Mouse (Mus musculus) myocyte (in vitro differentiated cells): ENCODE results near the gene Ubtd2. TPM values are rescaled to one million over a fixed set of nuclear protein-coding genes. Genes with fewer than 3 reads are reported as not detected.

Experiments
- H3K27me3 ChIP-seq: one replicate; pipeline ENCODE4 v1.6.1; 2011; ENCODE audit not compliant: control insufficient read depth, insufficient read depth, insufficient read length
- H3K36me3 ChIP-seq: one replicate; pipeline ENCODE4 v1.6.1; 2011; ENCODE audit not compliant: control insufficient read depth, insufficient read depth
- H3K4me2 ChIP-seq: one replicate; pipeline ENCODE4 v1.6.1; 2011; ENCODE audit warnings: low read depth, control low read depth
- H3K4me3 ChIP-seq: one replicate; pipeline ENCODE4 v1.5.1; 2011; ENCODE audit warnings: mild to moderate bottlenecking, control low read depth, moderate library complexity
- H3K79me2 ChIP-seq: one replicate; pipeline ENCODE4 v1.6.1; 2011; ENCODE audit not compliant: control insufficient read depth, insufficient read depth
- H3ac ChIP-seq: one replicate; pipeline ENCODE4 v1.6.1; 2011; ENCODE audit not compliant: control insufficient read depth, insufficient read length
- CEBPB ChIP-seq: IDR thresholded peaks from 2 replicates; pipeline ENCODE4 v1.6.1; 2011; ENCODE audit warnings: mild to moderate bottlenecking, moderate library complexity; ENCODE audit not compliant: poor library complexity, insufficient read depth, severe bottlenecking
- E2F4 ChIP-seq: IDR thresholded peaks from one replicate; pipeline ENCODE4 v1.6.1; 2011; ENCODE audit warnings: mild to moderate bottlenecking, control low read depth, moderate library complexity; ENCODE audit not compliant: insufficient read depth
- MAX ChIP-seq: IDR thresholded peaks from one replicate; pipeline ENCODE4 v1.6.1; 2011; ENCODE audit warnings: low read depth, mild to moderate bottlenecking, control low read depth
- MYOD1 ChIP-seq, 3 experiments: IDR thresholded peaks; one replicate each; pipeline ENCODE4 v1.6.1; 2011; ENCODE audit warnings: control low read depth in 2 of 3, low read depth in 2 of 3, mild to moderate bottlenecking in 2 of 3, moderate library complexity in 1 of 3; ENCODE audit not compliant: insufficient read length in 2 of 3, control insufficient read depth in 1 of 3
- MYOG ChIP-seq, 3 experiments: IDR thresholded peaks; one replicate each; pipeline ENCODE4 v1.6.1; 2011; ENCODE audit warnings: control low read depth in 2 of 3, low read depth in 2 of 3, mild to moderate bottlenecking in 2 of 3; ENCODE audit not compliant: insufficient read length in 2 of 3, control insufficient read depth in 1 of 3, insufficient read depth in 1 of 3
- POLR2A ChIP-seq: IDR thresholded peaks from one replicate; pipeline ENCODE4 v1.6.1; 2011; ENCODE audit warnings: low read depth, mild to moderate bottlenecking, control low read depth, moderate library complexity; ENCODE audit not compliant: insufficient read length
- POLR2AphosphoS2 ChIP-seq: IDR thresholded peaks from one replicate; pipeline ENCODE4 v1.6.1; 2011; ENCODE audit warnings: low read depth, control low read depth; ENCODE audit not compliant: insufficient read length
- REST ChIP-seq: IDR thresholded peaks from one replicate; pipeline ENCODE4 v1.6.1; 2011; ENCODE audit warnings: mild to moderate bottlenecking, control low read depth, moderate library complexity; ENCODE audit not compliant: insufficient read depth, insufficient read length
- SRF ChIP-seq: IDR thresholded peaks from one replicate; pipeline ENCODE4 v1.6.1; 2011; ENCODE audit warnings: low read depth; ENCODE audit not compliant: control insufficient read depth, insufficient read length
- TCF12 ChIP-seq: IDR thresholded peaks from one replicate; pipeline ENCODE4 v1.6.1; 2011; ENCODE audit warnings: mild to moderate bottlenecking, control low read depth; ENCODE audit not compliant: poor library complexity, insufficient read depth, severe bottlenecking
- TCF3 ChIP-seq: IDR thresholded peaks from one replicate; pipeline ENCODE4 v1.6.1; 2011; ENCODE audit warnings: low read depth, control low read depth; ENCODE audit not compliant: insufficient read length
- USF1 ChIP-seq: IDR thresholded peaks from one replicate; pipeline ENCODE4 v1.6.1; 2011; ENCODE audit warnings: low read depth, mild to moderate bottlenecking, control low read depth, moderate library complexity
- polyA plus RNA-seq: library from polyadenylated mRNA; unstranded; fragments of >200 nt; fragmentation: generic; extraction: Trizol; gene quantifications from one replicate; pipeline ENCODE4 v1.2.1, GENCODE M21; 2012; ENCODE audit warnings: missing spikeins

Ubtd2 gene
- polyA plus RNA-seq, 1 experiment, result 14.6 TPM

DNA sequence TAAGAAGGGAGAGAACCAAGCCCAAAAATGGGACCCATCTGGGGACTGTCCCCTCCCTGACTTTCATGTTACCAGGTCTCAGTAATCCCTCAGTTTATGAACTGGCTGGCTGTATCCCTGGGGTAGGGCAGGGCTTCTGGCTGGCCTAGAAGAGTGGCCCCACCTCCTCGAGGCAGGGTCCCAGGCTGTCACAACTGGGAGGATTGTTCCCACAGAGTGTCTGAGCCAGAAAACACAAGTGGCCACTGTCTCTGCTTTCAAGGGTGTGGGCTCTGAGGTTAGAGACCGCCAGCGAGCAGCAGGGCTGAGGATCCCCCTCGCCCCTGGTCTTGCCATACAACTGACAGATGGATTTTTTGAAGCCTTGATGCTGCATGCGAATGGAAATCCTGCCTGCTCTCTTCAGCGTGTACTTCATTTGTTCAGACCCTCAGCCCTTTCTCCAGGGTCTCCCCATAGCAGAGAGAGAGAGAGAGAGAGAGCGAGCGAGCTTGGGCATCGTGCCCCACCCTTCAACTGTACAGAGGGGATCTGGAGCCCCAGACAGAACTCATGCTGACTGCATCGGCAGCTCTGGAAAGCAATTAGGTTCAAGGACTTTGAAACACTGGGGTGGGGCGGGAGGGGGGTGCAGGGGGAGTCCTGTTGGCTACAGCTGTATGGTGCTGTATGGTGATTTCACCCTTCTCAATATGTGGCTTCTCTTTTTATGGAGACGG, 96.6 kb downstream of the Ubtd2 start:
- Histone ChIP-seq H3K4me3 (no peak overlapping the region), H3K4me2 (peak overlapping the region; percentile 29), H3ac (no peak overlapping the region), H3K36me3 (no peaks in the 10 kb centered on the region), H3K79me2 (peaks cover 19% of the 10 kb centered on the region), H3K27me3 (no peaks in the 10 kb centered on the region)
- TF ChIP-seq MYOG (IDR thresholded peaks at IDR 0.05; ENCODE audit: control insufficient read depth in 1 of 3, insufficient read depth in 1 of 3, insufficient read length in 2 of 3, low read depth in 2 of 3) (peak in 2 of 3 experiments; percentile 12 to 81), POLR2A (no peak), CEBPB (no peak), MYOD1 (IDR thresholded peaks at IDR 0.05; ENCODE audit: control insufficient read depth in 1 of 3, insufficient read length in 2 of 3, low read depth in 2 of 3) (peak in 2 of 3 experiments; percentile 11 to 61)

DNA sequence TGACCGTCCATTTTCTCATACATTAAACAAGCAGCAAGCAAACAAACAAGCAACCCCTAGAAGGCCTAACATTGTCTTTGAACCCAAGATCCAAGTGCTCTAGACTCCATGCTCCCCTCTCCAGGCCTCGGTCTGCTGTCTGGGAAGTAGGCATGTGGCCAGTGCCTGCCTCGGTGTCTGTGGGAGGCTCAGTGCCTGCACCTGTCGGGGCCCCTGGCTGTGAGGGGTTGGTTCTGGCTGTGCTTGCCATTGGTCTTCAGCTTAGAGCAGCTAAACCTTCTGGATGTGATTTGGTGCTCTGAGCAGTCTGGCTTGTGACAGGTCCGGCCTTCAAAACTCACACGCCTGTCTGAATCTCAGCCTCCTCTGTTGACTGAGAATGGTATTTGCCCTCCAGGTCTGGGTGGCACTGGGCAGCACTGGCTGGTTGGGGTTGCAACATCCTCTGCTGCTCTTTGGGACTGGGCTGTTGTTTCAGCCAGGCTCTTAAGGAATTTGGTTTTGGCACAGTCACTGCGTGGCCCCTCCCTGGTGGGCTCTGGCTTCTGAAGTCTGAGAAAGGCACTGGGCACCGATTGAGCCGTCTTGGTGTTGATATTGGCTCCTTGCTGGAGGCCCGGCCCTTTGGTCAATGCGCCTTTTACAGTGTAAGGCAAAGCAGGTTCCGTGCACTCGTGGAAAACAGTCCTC, 97.4 kb downstream of the Ubtd2 start:
- peak overlapping the region; percentile 41 for H3K4me2 ChIP-seq

DNA sequence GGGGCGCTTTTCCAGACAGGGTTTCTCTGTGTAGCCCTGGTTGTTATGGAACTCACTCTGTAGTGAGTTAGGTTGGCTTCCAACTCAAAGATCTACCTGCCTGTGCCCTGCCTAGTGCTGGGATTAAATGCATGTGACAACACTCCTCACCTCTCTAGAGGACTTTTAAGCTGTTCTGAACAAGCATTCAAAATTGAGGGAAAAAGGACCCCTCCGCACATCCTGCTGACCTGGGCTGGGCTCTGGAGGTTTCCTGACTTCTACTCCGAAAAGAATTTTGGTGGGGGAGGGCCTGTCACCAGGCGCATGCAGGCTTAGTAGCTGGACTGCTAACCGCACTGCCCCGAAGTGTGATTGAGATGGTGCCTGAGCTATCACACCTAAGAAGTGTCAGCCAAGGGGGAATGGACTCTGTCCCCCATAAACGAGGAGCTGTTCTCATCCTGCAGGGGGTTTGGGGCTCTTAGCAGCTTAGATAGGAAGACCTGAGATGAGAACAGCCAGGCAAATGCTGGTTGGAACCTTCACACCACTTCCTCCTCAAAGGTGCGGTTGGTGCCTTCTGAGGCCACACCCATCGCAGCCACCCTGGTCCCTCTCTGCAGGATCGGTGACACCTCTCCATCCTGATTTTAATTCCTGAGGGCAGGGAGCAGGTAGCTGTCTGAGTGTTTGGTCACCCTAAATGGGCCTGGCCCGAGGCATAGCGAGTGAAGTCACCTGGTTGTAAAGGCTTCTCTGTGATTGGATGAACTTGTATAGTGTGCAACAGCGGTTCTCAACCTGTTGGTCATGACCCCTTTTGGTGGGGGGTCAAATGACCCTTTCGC, 98.4 kb downstream of the Ubtd2 start:
- H3K27me3 ChIP-seq, result no peaks in the 10 kb centered on the region
- peaks cover 7% of the 10 kb centered on the region for H3K36me3 ChIP-seq
- H3ac ChIP-seq, result no peak overlapping the region
- peak overlapping the region; percentile 41 for H3K4me2 ChIP-seq
- H3K4me3 ChIP-seq, result no peak overlapping the region
- peaks cover 19% of the 10 kb centered on the region for H3K79me2 ChIP-seq
- TF ChIP-seq SRF (no peak), REST (no peak), MYOD1 (IDR thresholded peaks at IDR 0.05; ENCODE audit: control insufficient read depth in 1 of 3, insufficient read length in 2 of 3, low read depth in 2 of 3) (no peak), MYOG (IDR thresholded peaks at IDR 0.05; ENCODE audit: control insufficient read depth in 1 of 3, insufficient read depth in 1 of 3, insufficient read length in 2 of 3, low read depth in 2 of 3) (no peak), USF1 (no peak), TCF3 (no peak), POLR2A (no peak), E2F4 (no peak), CEBPB (no peak), MAX (no peak), TCF12 (no peak), POLR2AphosphoS2 (no peak)

More for the DNA sequence above, 97.4 kb downstream of the Ubtd2 start:
- Histone ChIP-seq H3K36me3 (peaks cover under 1% of the 10 kb centered on the region), H3K27me3 (no peaks in the 10 kb centered on the region), H3ac (no peak overlapping the region), H3K79me2 (peaks cover 19% of the 10 kb centered on the region), H3K4me3 (no peak overlapping the region)
- peak in 2 of 3 experiments; percentile 83 to 88 for TF ChIP-seq MYOG (IDR thresholded peaks at IDR 0.05; ENCODE audit: control insufficient read depth in 1 of 3, insufficient read depth in 1 of 3, insufficient read length in 2 of 3, low read depth in 2 of 3)
- TF ChIP-seq TCF3, result no peak
- TF ChIP-seq CEBPB, result peak; percentile 36; the same call in 1 of the 2 replicates
- TF ChIP-seq MYOD1 (IDR thresholded peaks at IDR 0.05; ENCODE audit: control insufficient read depth in 1 of 3, insufficient read length in 2 of 3, low read depth in 2 of 3), result peak in 2 of 3 experiments; percentile 88 to 92

DNA sequence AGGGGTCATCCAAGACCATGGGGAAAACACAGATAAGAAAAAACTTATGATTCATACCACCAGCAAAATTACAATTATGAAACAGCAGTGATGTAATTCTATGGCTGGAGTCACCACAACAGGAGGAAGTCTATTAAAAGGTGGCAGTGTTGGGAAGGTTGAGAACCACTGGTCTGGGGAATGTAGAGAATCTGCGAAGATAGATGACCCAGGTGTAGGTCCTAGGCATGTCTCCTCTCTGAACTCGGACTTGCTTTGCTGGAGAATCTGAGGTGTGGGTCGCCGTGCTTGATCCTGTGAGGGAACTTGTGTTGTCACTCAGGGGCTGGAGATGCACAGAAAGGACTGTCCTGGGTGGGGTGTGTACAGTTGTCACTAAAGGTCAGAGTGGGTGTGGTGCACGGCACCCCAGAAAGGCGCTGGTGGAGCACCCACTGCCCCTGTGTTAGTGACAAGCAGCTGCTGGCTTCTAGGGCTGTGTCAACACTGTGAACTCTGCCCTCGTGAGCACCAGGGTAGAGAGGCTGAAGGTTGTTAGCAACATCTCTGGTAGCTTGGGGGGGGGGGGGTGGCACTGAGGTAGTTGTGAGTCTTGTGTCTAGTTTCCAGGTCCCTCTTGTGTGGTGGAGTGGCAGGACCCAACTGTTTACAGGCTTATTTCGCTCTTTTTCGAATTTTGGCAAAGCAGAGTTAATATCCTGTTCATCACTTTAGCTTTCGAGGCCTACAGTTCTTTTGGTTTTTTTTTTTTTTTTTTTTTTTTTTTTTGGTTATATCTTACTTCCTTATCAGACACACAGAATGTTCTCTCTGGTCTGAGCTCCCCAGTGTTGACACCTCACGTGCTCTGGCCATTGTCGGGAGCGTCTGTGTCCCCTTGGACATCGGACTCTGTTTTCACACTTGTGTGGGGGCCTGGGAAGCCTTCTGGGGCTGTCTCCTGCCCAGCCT, 99.2 kb downstream of the Ubtd2 start:
- H3K79me2 ChIP-seq, result peaks cover 19% of the 10 kb centered on the region
- H3ac ChIP-seq, result no peak overlapping the region
- no peak overlapping the region for H3K4me3 ChIP-seq
- H3K27me3 ChIP-seq, result no peaks in the 10 kb centered on the region
- no peak for TF ChIP-seq E2F4
- TF ChIP-seq MYOG (IDR thresholded peaks at IDR 0.05; ENCODE audit: control insufficient read depth in 1 of 3, insufficient read depth in 1 of 3, insufficient read length in 2 of 3, low read depth in 2 of 3), result peak in 1 of 3 experiments; percentile 40
- peak in 1 of 3 experiments; percentile 35 for TF ChIP-seq MYOD1 (IDR thresholded peaks at IDR 0.05; ENCODE audit: control insufficient read depth in 1 of 3, insufficient read length in 2 of 3, low read depth in 2 of 3)
- H3K36me3 ChIP-seq, result peaks cover 7% of the 10 kb centered on the region
- H3K4me2 ChIP-seq, result no peak overlapping the region
